In genomic region chr12:100997830-100998563, GRCm38 (mm10) we compare ENCODE assay signal across 8 mouse cellular contexts. TPM values are rescaled to one million over a fixed set of nuclear protein-coding genes. Genes with fewer than 3 reads are reported as not detected.
DNase-seq lines count a peak whose midpoint lies in the region; ATAC-seq and TF ChIP-seq lines count a peak whose summit lies in the region.

No protein-coding gene starts in this region.

- H3K27me3 ChIP-seq in liver, embryonic 11.5 days (replicated peaks; ENCODE audit: control insufficient read depth, insufficient read depth, low read length): no peaks in the 10 kb centered on the region
- H3K27me3 ChIP-seq in forebrain, embryonic 13.5 days: no peaks in the 10 kb centered on the region
- no peaks in the 10 kb centered on the region for H3K27me3 ChIP-seq in liver, embryonic 14.5 days (ENCODE audit: control insufficient read depth, insufficient read depth, low read length)
- no peaks in the 10 kb centered on the region for H3K27me3 ChIP-seq in lung, postnatal 0 days (replicated peaks; ENCODE audit: insufficient read depth, low read length)

- H3K9me3 ChIP-seq in liver, embryonic 11.5 days (ENCODE audit: control insufficient read depth, low read length): no peaks in the 10 kb centered on the region
- no peaks in the 10 kb centered on the region for H3K9me3 ChIP-seq in forebrain, embryonic 13.5 days (replicated peaks)
- no peaks in the 10 kb centered on the region for H3K9me3 ChIP-seq in liver, embryonic 14.5 days (ENCODE audit: control insufficient read depth, low read length)
- no peaks in the 10 kb centered on the region for H3K9me3 ChIP-seq in lung, postnatal 0 days (ENCODE audit: low read length)

- peak overlapping the region; percentile 75 for H3K27ac ChIP-seq in liver, embryonic 11.5 days (ENCODE audit: low read depth, low read length)
- peak overlapping the region; percentile 25 for H3K27ac ChIP-seq in forebrain, embryonic 13.5 days
- peak overlapping the region; percentile 32 for H3K27ac ChIP-seq in liver, embryonic 14.5 days
- H3K27ac ChIP-seq in lung, postnatal 0 days (ENCODE audit: low read length): no peak overlapping the region

- peak; percentile 7; the same call in 1 of the 2 replicates for ATAC-seq in liver, embryonic 11.5 days (replicated peaks; ENCODE audit: low FRiP score)
- no peak for ATAC-seq in forebrain, embryonic 13.5 days
- no peak for ATAC-seq in liver, embryonic 14.5 days (ENCODE audit: insufficient read depth)
- no peak for ATAC-seq in lung, postnatal 0 days

- 0 out of 2 replicates have a peak overlapping the region, but pooled peaks have one; percentile 22 for H3K9ac ChIP-seq in liver, embryonic 11.5 days (ENCODE audit: low read depth, low read length)
- H3K9ac ChIP-seq in forebrain, embryonic 13.5 days: peak overlapping the region; percentile 32; the same call in 1 of the 2 replicates
- H3K9ac ChIP-seq in liver, embryonic 14.5 days (replicated peaks): peak overlapping the region; percentile 45
- H3K9ac ChIP-seq in lung, postnatal 0 days (replicated peaks; ENCODE audit: low read depth): no peak overlapping the region

- peak overlapping the region; percentile 54 for H3K4me2 ChIP-seq in liver, embryonic 11.5 days
- H3K4me2 ChIP-seq in forebrain, embryonic 13.5 days: no peak overlapping the region
- H3K4me2 ChIP-seq in liver, embryonic 14.5 days (ENCODE audit: low read depth): peak overlapping the region; percentile 37
- H3K4me2 ChIP-seq in lung, postnatal 0 days (replicated peaks; ENCODE audit: low read depth, low read length): no peak overlapping the region; the same call in 1 of the 2 replicates

- TF ChIP-seq CTCF in liver, embryonic 14.5 days (IDR thresholded peaks at IDR 0.05; ENCODE audit: low read depth): no peak
- TF ChIP-seq CTCF in lung, postnatal 0 days (IDR thresholded peaks at IDR 0.05): no peak

- no peaks in the 10 kb centered on the region for H3K36me3 ChIP-seq in liver, embryonic 11.5 days (ENCODE audit: control insufficient read depth, insufficient read depth, low read length)
- H3K36me3 ChIP-seq in forebrain, embryonic 13.5 days (ENCODE audit: poor library complexity, severe bottlenecking): peaks cover 4% of the 10 kb centered on the region; the same call in 1 of the 2 replicates
- no peaks in the 10 kb centered on the region for H3K36me3 ChIP-seq in liver, embryonic 14.5 days (replicated peaks; ENCODE audit: control insufficient read depth, insufficient read depth, low read depth)
- no peaks in the 10 kb centered on the region for H3K36me3 ChIP-seq in lung, postnatal 0 days (ENCODE audit: insufficient read depth, low read length)

- 27% methylated on average over 10 of the region's 10 CpGs for WGBS in liver, embryonic 11.5 days
- WGBS in forebrain, embryonic 13.5 days: 20% methylated on average over 10 of the region's 10 CpGs
- 32% methylated on average over 10 of the region's 10 CpGs for WGBS in liver, embryonic 14.5 days (ENCODE audit: insufficient replicate concordance)
- WGBS in lung, postnatal 0 days: 19% methylated on average over 10 of the region's 10 CpGs

- peaks cover 70% of the 10 kb centered on the region for H3K4me1 ChIP-seq in liver, embryonic 11.5 days (replicated peaks; ENCODE audit: control insufficient read depth, insufficient read depth, low read length)
- H3K4me1 ChIP-seq in forebrain, embryonic 13.5 days: peaks cover 69% of the 10 kb centered on the region
- peaks cover 49 to 58% of the 10 kb centered on the region in 2 experiments for H3K4me1 ChIP-seq in liver, embryonic 14.5 days (replicated peaks; ENCODE audit: control insufficient read depth in 2 of 2, insufficient read depth in 2 of 2, low read length in 1 of 2)
- H3K4me1 ChIP-seq in lung, postnatal 0 days (ENCODE audit: insufficient read depth, low read depth, low read length): peaks cover 11% of the 10 kb centered on the region

- no peak for DNase-seq in liver, embryonic 11.5 days (ENCODE audit: low spot score)
- DNase-seq in liver (no peak), NIH3T3 (ENCODE audit: low read depth) (peak; percentile 41)
- no peak for DNase-seq in liver, embryonic 14.5 days (ENCODE audit: low read depth in 3 of 3, low spot score in 3 of 3)
- no peak for DNase-seq in kidney, postnatal 10 days
- DNase-seq in kidney, adult 8-10 months: no peak
- no peak for DNase-seq in lung, postnatal 0 days (ENCODE audit: low spot score)

- H3K4me3 ChIP-seq in liver, embryonic 11.5 days (ENCODE audit: low read depth, low read length): no peak overlapping the region
- H3K4me3 ChIP-seq in forebrain, embryonic 13.5 days: no peak overlapping the region
- no peak overlapping the region for H3K4me3 ChIP-seq in liver, embryonic 14.5 days (ENCODE audit: insufficient read depth in 1 of 2, low read depth in 2 of 2, low read length in 2 of 2)
- no peak overlapping the region for H3K4me3 ChIP-seq in lung, postnatal 0 days (ENCODE audit: low read depth, low read length)

- TF ChIP-seq EP300 in liver, embryonic 14.5 days (IDR thresholded peaks at IDR 0.05; ENCODE audit: low read depth): no peak
- TF ChIP-seq EP300 in lung, postnatal 0 days (IDR thresholded peaks at IDR 0.05): no peak

RNA-seq across cellular contexts. Expression of gene Ccdc88c, which starts 30.9 kb away (rescaled TPM):
- 11.8 and 13.3 TPM in 2 replicates for polyA plus RNA-seq in liver, embryonic 11.5 days (2014; fragmentation: Nextera tagmentation; extraction: Ambion mirVana)
- 20.7 and 21.4 TPM in 2 replicates for polyA plus RNA-seq in forebrain, embryonic 13.5 days (2015; fragmentation: Nextera tagmentation; extraction: Ambion mirVana)
- polyA plus RNA-seq in liver, embryonic 14.5 days (2012; rRNA removed): 9.2 and 9.3 TPM in 2 replicates
- polyA plus RNA-seq in liver, embryonic 14.5 days (2014; fragmentation: Nextera tagmentation; extraction: Ambion mirVana): 5.3 and 6.2 TPM in 2 replicates
- polyA plus RNA-seq in lung, postnatal 0 days (2015; fragmentation: Nextera tagmentation; extraction: Ambion mirVana): 6.9 and 7.4 TPM in 2 replicates

Comparison
In these comparisons a context has a peak if more than half of its experiments do, and no peak if none do; other contexts are left out.
1. H3K4me2 ChIP-seq: peak in liver, embryonic 11.5 days (single experiment) and liver, embryonic 14.5 days (single experiment); none in forebrain, embryonic 13.5 days (single experiment) and lung, postnatal 0 days (single experiment).